Mouse (Mus musculus) kidney, adult 2 months (tissue): ENCODE data around the gene Nol3.

ENCODE experiments used
- CTCF ChIP-seq: fragments of 200-500 bp; conservative IDR thresholded peaks from 2 replicates; pipeline ENCODE4 v1.5.1; 2011; ENCODE audit warnings: low read depth, mild to moderate bottlenecking, control low read depth, low read length, moderate library complexity, mixed read lengths; ENCODE audit not compliant: insufficient read depth, insufficient read length
- POLR2A ChIP-seq: fragments of 200-500 bp; IDR thresholded peaks from one replicate; pipeline ENCODE4 v1.6.1; 2011; ENCODE audit warnings: low read depth, low read length, control low read depth

GRCm38 (mm10) chr8:105325641-105326093, 49.7 kb downstream of the Nol3 start:
- TF ChIP-seq POLR2A (no peak), CTCF (no peak)
